Mouse (Mus musculus) gastrocnemius, postnatal 25 days (tissue): ENCODE results near the gene Rundc3a. TPM values are rescaled to one million over a fixed set of nuclear protein-coding genes. Genes with fewer than 3 reads are reported as not detected.
"Not testable (repeated sequence)": the region's sequence is repeated elsewhere in the genome, so short reads cannot be mapped to it uniquely, and the experiment has no call there.

ENCODE experiments used
- DNase-seq: peaks from one replicate; pipeline ENCODE4 v3.0.0; 2022
- long read RNA-seq, 2 experiments: library from polyadenylated mRNA; stranded (forward); transcript quantifications; one replicate each; pipeline ENCODE4 v2.0.0; 2021
- total RNA-seq, 2 experiments: library from RNA; stranded (reverse); gene quantifications; 1 replicate in 1 of 2; 2 replicates in 1 of 2; pipeline ENCODE4 v1.2.3; 2021

Gene Rundc3a
- under 1 TPM in 1 of 2 experiments, not detected in 1; 0.35 TPM for total RNA-seq
- long read RNA-seq, experiment 1, partial matches to known transcripts, result 0 of 1 reads
- long read RNA-seq, experiment 1, other reads (novel, unspliced or antisense), result 0 of 1 reads
- long read RNA-seq, experiment 2, partial matches to known transcripts, result 0 of 1 reads
- long read RNA-seq, experiment 2, other reads (novel, unspliced or antisense), result 1 of 1 reads

- DNase-seq, result peak; percentile 72
These were observed at the start of gene Rundc3a for GRCm38 (mm10) chr11:102393238-102393634. TSS of gene Rundc3a (plus strand) at chr11:102393403.

- no peak for DNase-seq
These were observed 48.7 kb upstream of the Rundc3a start for GRCm38 (mm10) chr11:102344458-102344857.

- DNase-seq, result no peak
These were observed 46.3 kb upstream of the Rundc3a start for GRCm38 (mm10) chr11:102346926-102347325.

- DNase-seq, result no peak
These were observed 45.5 kb upstream of the Rundc3a start for GRCm38 (mm10) chr11:102347683-102348082.

GRCm38 (mm10) chr11:102348101-102348585 lies 45.1 kb upstream of the Rundc3a start:
- DNase-seq, result no peak

- DNase-seq, result no peak
These were observed 44.4 kb upstream of the Rundc3a start for GRCm38 (mm10) chr11:102348771-102349170.

GRCm38 (mm10) chr11:102349189-102349954 lies 43.8 kb upstream of the Rundc3a start:
- no peak for DNase-seq

- no peak for DNase-seq
These were observed 42.8 kb upstream of the Rundc3a start for GRCm38 (mm10) chr11:102350416-102350815.

GRCm38 (mm10) chr11:102350981-102351523 lies 42.2 kb upstream of the Rundc3a start:
- DNase-seq, result no peak

- no peak for DNase-seq
These were observed 40.8 kb upstream of the Rundc3a start for GRCm38 (mm10) chr11:102352378-102352777.

- no peak for DNase-seq
These were observed 40.2 kb upstream of the Rundc3a start for GRCm38 (mm10) chr11:102353021-102353431.

GRCm38 (mm10) chr11:102355501-102355900 lies 37.7 kb upstream of the Rundc3a start:
- no peak for DNase-seq

- no peak for DNase-seq
These were observed 37.0 kb upstream of the Rundc3a start for GRCm38 (mm10) chr11:102356190-102356589.

GRCm38 (mm10) chr11:102356636-102357350 lies 36.4 kb upstream of the Rundc3a start:
- DNase-seq, result no peak

GRCm38 (mm10) chr11:102358365-102358764 lies 34.8 kb upstream of the Rundc3a start:
- no peak for DNase-seq

- DNase-seq, result no peak
These were observed 31.3 kb upstream of the Rundc3a start for GRCm38 (mm10) chr11:102361776-102362495.

- no peak for DNase-seq
These were observed 29.6 kb upstream of the Rundc3a start for GRCm38 (mm10) chr11:102363623-102364022.

- DNase-seq, result no peak
These were observed 28.4 kb upstream of the Rundc3a start for GRCm38 (mm10) chr11:102364570-102365371.

- no peak for DNase-seq
These were observed 27.5 kb upstream of the Rundc3a start for GRCm38 (mm10) chr11:102365699-102366098.

GRCm38 (mm10) chr11:102366103-102366502 lies 27.1 kb upstream of the Rundc3a start, which contains the start of gene Slc4a1:
TSS of gene Slc4a1 (minus strand) at chr11:102366203.
- DNase-seq, result not testable (repeated sequence)
